Comparison of ENCODE assay signal across 25 mouse cellular contexts in genomic region chr6:31043919-31044318, GRCm38 (mm10).
"Had no signal": no experiment of that assay in that cellular context is flagged by ENCODE, and none has a peak within 500 bp of the region (broad histone marks: within the 10 kb centered on the region; RNA-seq: fewer than 3 reads in every experiment).

No protein-coding gene starts in this region.

- H3K9me3 ChIP-seq: heart, embryonic 13.5 days; heart, embryonic 15.5 days; hindbrain, embryonic 13.5 days; hindbrain, embryonic 15.5 days; kidney, embryonic 15.5 days; limb, embryonic 13.5 days; limb, embryonic 15.5 days; liver, embryonic 12.5 days had no signal

- H3K36me3 ChIP-seq: heart, embryonic 13.5 days; heart, embryonic 15.5 days; hindbrain, embryonic 13.5 days; hindbrain, embryonic 15.5 days; kidney, embryonic 15.5 days; limb, embryonic 13.5 days; limb, embryonic 15.5 days; liver, embryonic 12.5 days had no signal

- H3K4me1 ChIP-seq: heart, embryonic 13.5 days; heart, embryonic 15.5 days; hindbrain, embryonic 13.5 days; hindbrain, embryonic 15.5 days; kidney, embryonic 15.5 days; limb, embryonic 13.5 days; limb, embryonic 15.5 days; liver, embryonic 12.5 days had no signal

- H3K9ac ChIP-seq: heart, embryonic 13.5 days; heart, embryonic 15.5 days; hindbrain, embryonic 13.5 days; hindbrain, embryonic 15.5 days; kidney, embryonic 15.5 days; limb, embryonic 13.5 days; limb, embryonic 15.5 days; liver, embryonic 12.5 days; liver, embryonic 14.5 days had no signal

- H3K27ac ChIP-seq: heart, embryonic 13.5 days; heart, embryonic 15.5 days; hindbrain, embryonic 13.5 days; hindbrain, embryonic 15.5 days; hindbrain, postnatal 0 days; kidney, embryonic 15.5 days; kidney, postnatal 0 days; limb, embryonic 13.5 days; limb, embryonic 15.5 days; liver, embryonic 12.5 days; liver, embryonic 14.5 days had no signal

- H3K4me3 ChIP-seq: heart, embryonic 13.5 days; heart, embryonic 15.5 days; hindbrain, embryonic 13.5 days; hindbrain, embryonic 15.5 days; kidney, embryonic 15.5 days; limb, embryonic 13.5 days; limb, embryonic 15.5 days; liver, embryonic 12.5 days had no signal

- DNase-seq: gastrocnemius, postnatal 14 days; gastrocnemius, postnatal 36 days; heart, adult 18-20 months; heart, postnatal 36 days; kidney, adult 11 months; kidney, adult 2 months; kidney, adult 9 months; kidney, postnatal 14 days; kidney, postnatal 36 days; layer of hippocampus, adult 9-11 months; layer of hippocampus, postnatal 36 days; left cerebral cortex, postnatal 4 days had no signal

- ATAC-seq: hindbrain, postnatal 0 days; intestine, embryonic 16.5 days; liver, embryonic 12.5 days had no signal

- H3K27me3 ChIP-seq: heart, embryonic 13.5 days; heart, embryonic 15.5 days; hindbrain, embryonic 13.5 days; hindbrain, embryonic 15.5 days; kidney, embryonic 15.5 days; limb, embryonic 13.5 days; limb, embryonic 15.5 days had no signal

- H3K4me2 ChIP-seq: heart, embryonic 11.5 days; heart, embryonic 13.5 days; heart, embryonic 15.5 days; hindbrain, embryonic 13.5 days; hindbrain, embryonic 15.5 days; kidney, embryonic 15.5 days; limb, embryonic 13.5 days; limb, embryonic 15.5 days; liver, embryonic 12.5 days had no signal
